In genomic region chr13:107044229-107044628, GRCm38 (mm10) we compare ENCODE assay signal across 10 mouse cellular contexts. TPM values are rescaled to one million over a fixed set of nuclear protein-coding genes. Genes with fewer than 3 reads are reported as not detected.
DNase-seq lines count a peak whose midpoint lies in the region; ATAC-seq and TF ChIP-seq lines count a peak whose summit lies in the region.
"Had no signal": no experiment of that assay in that cellular context is flagged by ENCODE, and none has a peak within 500 bp of the region (broad histone marks: within the 10 kb centered on the region; RNA-seq: fewer than 3 reads in every experiment).

No protein-coding gene starts in this region.

- no peak overlapping the region for H3K27ac ChIP-seq in embryonic facial prominence, embryonic 14.5 days (replicated peaks; ENCODE audit: low read depth, low read length)
- no peak overlapping the region for H3K27ac ChIP-seq in embryonic facial prominence, embryonic 10.5 days (replicated peaks)
- H3K27ac ChIP-seq in lung, embryonic 14.5 days (ENCODE audit: low read depth): 0 out of 2 replicates have a peak overlapping the region, but pooled peaks have one; percentile 31
- H3K27ac ChIP-seq in lung, postnatal 0 days (ENCODE audit: low read length): no peak overlapping the region
- no peak overlapping the region for H3K27ac ChIP-seq in stomach, postnatal 0 days (replicated peaks)
- H3K27ac ChIP-seq in hindbrain, embryonic 10.5 days: no peak overlapping the region

- H3K4me1 ChIP-seq in embryonic facial prominence, embryonic 14.5 days (ENCODE audit: control insufficient read depth, insufficient read depth, low read length): no peaks in the 10 kb centered on the region
- H3K4me1 ChIP-seq in embryonic facial prominence, embryonic 10.5 days: no peaks in the 10 kb centered on the region
- H3K4me1 ChIP-seq in lung, embryonic 14.5 days (ENCODE audit: insufficient read depth): 0 out of 2 replicates have a peak, but pooled peaks cover 4% of the 10 kb centered on the region
- peaks cover 3% of the 10 kb centered on the region; the same call in 1 of the 2 replicates for H3K4me1 ChIP-seq in lung, postnatal 0 days (ENCODE audit: insufficient read depth, low read depth, low read length)
- H3K4me1 ChIP-seq in stomach, postnatal 0 days (replicated peaks; ENCODE audit: control insufficient read depth, insufficient read depth): no peaks in the 10 kb centered on the region; the same call in 1 of the 2 replicates
- no peaks in the 10 kb centered on the region for H3K4me1 ChIP-seq in hindbrain, embryonic 10.5 days (replicated peaks)

- ATAC-seq in embryonic facial prominence, embryonic 14.5 days (ENCODE audit: low read depth): no peak
- ATAC-seq in lung, embryonic 14.5 days (ENCODE audit: insufficient read depth): peak; percentile 69; the same call in 1 of the 2 replicates
- ATAC-seq in lung, postnatal 0 days: peak; percentile 37; the same call in 1 of the 2 replicates
- no peak for ATAC-seq in stomach, postnatal 0 days (ENCODE audit: low FRiP score, low TSS enrichment)
- ATAC-seq: liver, postnatal 0 days had no signal

- no peaks in the 10 kb centered on the region for H3K36me3 ChIP-seq in embryonic facial prominence, embryonic 14.5 days (ENCODE audit: control insufficient read depth, insufficient read depth, low read length)
- no peaks in the 10 kb centered on the region for H3K36me3 ChIP-seq in embryonic facial prominence, embryonic 10.5 days (replicated peaks)
- H3K36me3 ChIP-seq in lung, embryonic 14.5 days (ENCODE audit: insufficient read depth): no peaks in the 10 kb centered on the region
- no peaks in the 10 kb centered on the region for H3K36me3 ChIP-seq in lung, postnatal 0 days (ENCODE audit: insufficient read depth, low read length)
- H3K36me3 ChIP-seq in stomach, postnatal 0 days (ENCODE audit: control insufficient read depth, insufficient read depth, low read length): no peaks in the 10 kb centered on the region
- no peaks in the 10 kb centered on the region for H3K36me3 ChIP-seq in hindbrain, embryonic 10.5 days

- no peaks in the 10 kb centered on the region for H3K27me3 ChIP-seq in embryonic facial prominence, embryonic 14.5 days (replicated peaks; ENCODE audit: control insufficient read depth, insufficient read depth, low read length)
- no peaks in the 10 kb centered on the region for H3K27me3 ChIP-seq in embryonic facial prominence, embryonic 10.5 days (replicated peaks; ENCODE audit: low read depth, poor library complexity, severe bottlenecking)
- H3K27me3 ChIP-seq in lung, embryonic 14.5 days (ENCODE audit: insufficient read depth, low read length): no peaks in the 10 kb centered on the region
- H3K27me3 ChIP-seq in lung, postnatal 0 days (replicated peaks; ENCODE audit: insufficient read depth, low read length): no peaks in the 10 kb centered on the region
- no peaks in the 10 kb centered on the region for H3K27me3 ChIP-seq in stomach, postnatal 0 days (ENCODE audit: control insufficient read depth, insufficient read depth, low read length)
- no peaks in the 10 kb centered on the region for H3K27me3 ChIP-seq in hindbrain, embryonic 10.5 days (ENCODE audit: insufficient read depth, poor library complexity, severe bottlenecking)

- H3K4me3 ChIP-seq in embryonic facial prominence, embryonic 14.5 days (ENCODE audit: low read depth, low read length): no peak overlapping the region
- no peak overlapping the region for H3K4me3 ChIP-seq in embryonic facial prominence, embryonic 10.5 days
- no peak overlapping the region for H3K4me3 ChIP-seq in lung, embryonic 14.5 days (ENCODE audit: low read depth, low read length)
- H3K4me3 ChIP-seq in lung, postnatal 0 days (ENCODE audit: low read depth, low read length): no peak overlapping the region
- no peak overlapping the region for H3K4me3 ChIP-seq in stomach, postnatal 0 days (ENCODE audit: low read depth, low read length)
- no peak overlapping the region for H3K4me3 ChIP-seq in hindbrain, embryonic 10.5 days

- 34% methylated on average over 5 of the region's 5 CpGs for WGBS in embryonic facial prominence, embryonic 14.5 days
- 59% methylated on average over 5 of the region's 5 CpGs for WGBS in embryonic facial prominence, embryonic 10.5 days
- WGBS in lung, embryonic 14.5 days: 7% methylated on average over 5 of the region's 5 CpGs
- 7% methylated on average over 5 of the region's 5 CpGs for WGBS in lung, postnatal 0 days
- 4% methylated on average over 5 of the region's 5 CpGs for WGBS in stomach, postnatal 0 days
- 51% methylated on average over 5 of the region's 5 CpGs for WGBS in hindbrain, embryonic 10.5 days

- H3K9ac ChIP-seq in embryonic facial prominence, embryonic 14.5 days (ENCODE audit: low read depth, low read length): no peak overlapping the region
- no peak overlapping the region for H3K9ac ChIP-seq in lung, embryonic 14.5 days
- H3K9ac ChIP-seq in lung, postnatal 0 days (replicated peaks; ENCODE audit: low read depth): no peak overlapping the region
- H3K9ac ChIP-seq in stomach, postnatal 0 days (ENCODE audit: low read length): no peak overlapping the region
- H3K9ac ChIP-seq: liver, postnatal 0 days had no signal

- no peak for TF ChIP-seq EP300 in lung, postnatal 0 days (IDR thresholded peaks at IDR 0.05)
- no peak for TF ChIP-seq EP300 in stomach, postnatal 0 days (optimal IDR thresholded peaks at IDR 0.05)

- H3K4me2 ChIP-seq in embryonic facial prominence, embryonic 14.5 days (ENCODE audit: low read depth, low read length): no peak overlapping the region
- no peak overlapping the region for H3K4me2 ChIP-seq in lung, embryonic 14.5 days
- H3K4me2 ChIP-seq in lung, postnatal 0 days (replicated peaks; ENCODE audit: low read depth, low read length): no peak overlapping the region
- H3K4me2 ChIP-seq in stomach, postnatal 0 days (replicated peaks; ENCODE audit: low read depth): no peak overlapping the region

- peak; percentile 39 for DNase-seq in embryonic facial prominence, embryonic 14.5 days (ENCODE audit: low spot score)
- DNase-seq in embryonic facial prominence, embryonic 10.5 days (ENCODE audit: low spot score): no peak
- DNase-seq in lung, embryonic 14.5 days: peak; percentile 68
- no peak for DNase-seq in lung, postnatal 25 days (ENCODE audit: low spot score)
- DNase-seq in lung, postnatal 0 days (ENCODE audit: low spot score): peak; percentile 5
- DNase-seq in stomach, postnatal 0 days (ENCODE audit: low spot score): peak; percentile 16
- no peak for DNase-seq in layer of hippocampus, adult 9-11 months
- DNase-seq in hindbrain, embryonic 10.5 days (ENCODE audit: low spot score): no peak
- DNase-seq: adrenal gland, adult 8-10 months; liver, postnatal 0 days had no signal

- H3K9me3 ChIP-seq in embryonic facial prominence, embryonic 14.5 days (ENCODE audit: control insufficient read depth, low read length): no peaks in the 10 kb centered on the region; the same call in 1 of the 2 replicates
- 0 out of 2 replicates have a peak, but pooled peaks cover 5% of the 10 kb centered on the region for H3K9me3 ChIP-seq in embryonic facial prominence, embryonic 10.5 days
- no peaks in the 10 kb centered on the region for H3K9me3 ChIP-seq in lung, embryonic 14.5 days (ENCODE audit: low read depth, low read length)
- no peaks in the 10 kb centered on the region for H3K9me3 ChIP-seq in lung, postnatal 0 days (ENCODE audit: low read length)
- H3K9me3 ChIP-seq in stomach, postnatal 0 days (ENCODE audit: control insufficient read depth, low read length): no peaks in the 10 kb centered on the region; the same call in 1 of the 2 replicates
- peaks cover 9% of the 10 kb centered on the region; the same call in 1 of the 2 replicates for H3K9me3 ChIP-seq in hindbrain, embryonic 10.5 days

- TF ChIP-seq CTCF in lung, embryonic 14.5 days (IDR thresholded peaks at IDR 0.05; ENCODE audit: low read depth): no peak
- no peak for TF ChIP-seq CTCF in lung, postnatal 0 days (IDR thresholded peaks at IDR 0.05)
- TF ChIP-seq CTCF in stomach, postnatal 0 days (IDR thresholded peaks at IDR 0.05; ENCODE audit: low read depth): no peak

RNA-seq across cellular contexts. Expression of gene Kif2a, which starts 22.3 kb away (rescaled TPM):
- polyA plus RNA-seq in embryonic facial prominence, embryonic 14.5 days (2014; fragmentation: Nextera tagmentation; extraction: Ambion mirVana): 24.3 and 25.6 TPM in 2 replicates
- 16.8 and 20.4 TPM in 2 replicates for polyA plus RNA-seq in embryonic facial prominence, embryonic 10.5 days (2016; fragmentation: Nextera tagmentation; extraction: Ambion mirVana)
- 27.2 and 29.1 TPM in 2 replicates for polyA plus RNA-seq in lung, embryonic 14.5 days (2014; fragmentation: Nextera tagmentation; extraction: Ambion mirVana)
- polyA plus RNA-seq in lung, postnatal 0 days (2015; fragmentation: Nextera tagmentation; extraction: Ambion mirVana): 19.6 and 20.7 TPM in 2 replicates
- 13.0 and 16.7 TPM in 2 replicates for polyA plus RNA-seq in stomach, postnatal 0 days (2015; fragmentation: Nextera tagmentation; extraction: Ambion mirVana)
- 14.4 and 16.0 TPM in 2 replicates for polyA plus RNA-seq in hindbrain, embryonic 10.5 days (2016; fragmentation: Nextera tagmentation; extraction: Ambion mirVana)

Comparison
In these comparisons a context has a peak if more than half of its experiments do, and no peak if none do; other contexts are left out.
1. DNase-seq: peak in embryonic facial prominence, embryonic 14.5 days (single experiment), lung, embryonic 14.5 days (single experiment), lung, postnatal 0 days (single experiment) and stomach, postnatal 0 days (single experiment); none in embryonic facial prominence, embryonic 10.5 days (single experiment), lung, postnatal 25 days (single experiment), layer of hippocampus, adult 9-11 months (single experiment) and hindbrain, embryonic 10.5 days (single experiment).
2. ATAC-seq: peak in lung, embryonic 14.5 days (single experiment) and lung, postnatal 0 days (single experiment); none in embryonic facial prominence, embryonic 14.5 days (single experiment) and stomach, postnatal 0 days (single experiment).